Mouse (Mus musculus): ENCODE results near the gene Crocc2. TPM values are rescaled to one million over a fixed set of nuclear protein-coding genes. Genes with fewer than 3 reads are reported as not detected.

The Crocc2 gene
- polyA plus RNA-seq, 1 experiment, result 0.06 TPM

GRCm38 (mm10) chr1:93252586-93252985, 84.1 kb downstream of the Crocc2 start:
- Histone ChIP-seq H3K27ac (ENCODE audit: control insufficient read depth, insufficient read depth, low read depth, low read length) (no peak overlapping the region), H3K4me3 (ENCODE audit: control insufficient read depth, low read depth, low read length) (no peak overlapping the region), H3K36me3 (ENCODE audit: control insufficient read depth, insufficient read depth, low read length) (no peaks in the 10 kb centered on the region), H3K4me1 (ENCODE audit: control insufficient read depth, insufficient read depth, low read length) (peaks cover 2% of the 10 kb centered on the region), H3K27me3 (ENCODE audit: control insufficient read depth, insufficient read depth, low read length) (no peaks in the 10 kb centered on the region)
- TF ChIP-seq POLR2A (IDR thresholded peaks at IDR 0.05; ENCODE audit: control insufficient read depth, low read depth, low read length) (no peak), CTCF (IDR thresholded peaks at IDR 0.05; ENCODE audit: control insufficient read depth, insufficient read depth, insufficient replicate concordance, low read depth, low read length) (no peak)

DNA sequence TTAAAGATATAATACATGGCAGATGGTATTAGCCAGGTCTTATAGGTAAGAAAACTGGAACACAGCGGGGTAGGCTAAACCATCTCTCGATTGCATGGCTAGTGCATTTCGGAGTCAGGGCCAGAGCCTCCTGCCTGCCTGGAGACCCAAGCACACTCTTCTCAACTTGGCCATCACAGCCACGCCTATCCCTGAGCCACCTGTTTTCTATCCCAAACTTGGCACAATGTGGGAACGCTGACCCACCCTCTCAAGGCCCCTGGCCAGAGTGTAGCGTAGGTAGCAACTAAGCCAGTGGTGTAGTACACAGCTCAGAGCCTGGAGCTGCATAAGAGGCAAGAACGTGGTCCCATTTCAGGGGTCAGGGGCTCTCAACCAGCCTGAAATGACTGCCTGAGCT, 87.2 kb downstream of the Crocc2 start:
- peaks cover 2% of the 10 kb centered on the region for H3K4me1 ChIP-seq (ENCODE audit: control insufficient read depth, insufficient read depth, low read length)
- no peaks in the 10 kb centered on the region for H3K27me3 ChIP-seq (ENCODE audit: control insufficient read depth, insufficient read depth, low read length)
- no peak overlapping the region for H3K27ac ChIP-seq (ENCODE audit: control insufficient read depth, insufficient read depth, low read depth, low read length)
- no peaks in the 10 kb centered on the region for H3K36me3 ChIP-seq (ENCODE audit: control insufficient read depth, insufficient read depth, low read length)
- no peak overlapping the region for H3K4me3 ChIP-seq (ENCODE audit: control insufficient read depth, low read depth, low read length)
- TF ChIP-seq POLR2A (IDR thresholded peaks at IDR 0.05; ENCODE audit: control insufficient read depth, low read depth, low read length), result no peak
- TF ChIP-seq CTCF (IDR thresholded peaks at IDR 0.05; ENCODE audit: control insufficient read depth, insufficient read depth, insufficient replicate concordance, low read depth, low read length), result no peak

- TF ChIP-seq CTCF (IDR thresholded peaks at IDR 0.05; ENCODE audit: control insufficient read depth, insufficient read depth, insufficient replicate concordance, low read depth, low read length) (no peak), POLR2A (IDR thresholded peaks at IDR 0.05; ENCODE audit: control insufficient read depth, low read depth, low read length) (no peak)
- no peaks in the 10 kb centered on the region; the same call in 1 of the 2 replicates for H3K4me1 ChIP-seq (ENCODE audit: control insufficient read depth, insufficient read depth, low read length)
- H3K36me3 ChIP-seq (ENCODE audit: control insufficient read depth, insufficient read depth, low read length), result no peaks in the 10 kb centered on the region
- no peak overlapping the region for H3K27ac ChIP-seq (ENCODE audit: control insufficient read depth, insufficient read depth, low read depth, low read length)
- H3K4me3 ChIP-seq (ENCODE audit: control insufficient read depth, low read depth, low read length), result no peak overlapping the region
- H3K27me3 ChIP-seq (ENCODE audit: control insufficient read depth, insufficient read depth, low read length), result no peaks in the 10 kb centered on the region
Measured at GRCm38 (mm10) chr1:93257560-93257959, 89.0 kb downstream of the Crocc2 start.

- H3K36me3 ChIP-seq (ENCODE audit: control insufficient read depth, insufficient read depth, low read length), result no peaks in the 10 kb centered on the region
- H3K4me1 ChIP-seq (ENCODE audit: control insufficient read depth, insufficient read depth, low read length), result no peaks in the 10 kb centered on the region
Measured at GRCm38 (mm10) chr1:93267207-93267606, 98.7 kb downstream of the Crocc2 start.

DNA sequence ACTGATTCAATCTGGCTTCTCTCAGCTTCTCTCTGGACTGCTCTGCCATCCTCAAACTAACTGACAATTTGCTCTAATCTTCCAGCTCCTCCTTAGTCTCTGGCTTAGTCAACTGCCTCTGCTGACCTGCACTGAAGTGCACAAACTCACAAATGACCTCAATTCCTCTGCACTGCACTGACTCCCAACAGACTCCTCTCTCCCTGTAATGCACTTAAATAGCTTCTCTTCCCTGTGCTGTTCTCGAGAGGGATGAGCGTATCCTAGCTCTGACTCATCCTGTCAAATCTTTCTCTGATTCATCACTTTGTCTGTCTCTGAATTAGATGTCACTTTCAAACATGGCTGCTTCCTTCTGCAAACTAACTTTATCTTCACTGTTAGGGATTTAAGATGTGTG, 99.7 kb downstream of the Crocc2 start:
- TF ChIP-seq POLR2A (IDR thresholded peaks at IDR 0.05; ENCODE audit: control insufficient read depth, low read depth, low read length) (no peak), CTCF (IDR thresholded peaks at IDR 0.05; ENCODE audit: control insufficient read depth, insufficient read depth, insufficient replicate concordance, low read depth, low read length) (no peak)
- Histone ChIP-seq H3K27ac (ENCODE audit: control insufficient read depth, insufficient read depth, low read depth, low read length) (no peak overlapping the region), H3K4me3 (ENCODE audit: control insufficient read depth, low read depth, low read length) (no peak overlapping the region), H3K4me1 (ENCODE audit: control insufficient read depth, insufficient read depth, low read length) (no peaks in the 10 kb centered on the region), H3K27me3 (ENCODE audit: control insufficient read depth, insufficient read depth, low read length) (no peaks in the 10 kb centered on the region), H3K36me3 (ENCODE audit: control insufficient read depth, insufficient read depth, low read length) (no peaks in the 10 kb centered on the region)

More at GRCm38 (mm10) chr1:93267207-93267606, 98.7 kb downstream of the Crocc2 start:
- no peak overlapping the region for H3K4me3 ChIP-seq (ENCODE audit: control insufficient read depth, low read depth, low read length)
- no peaks in the 10 kb centered on the region for H3K27me3 ChIP-seq (ENCODE audit: control insufficient read depth, insufficient read depth, low read length)
- no peak overlapping the region for H3K27ac ChIP-seq (ENCODE audit: control insufficient read depth, insufficient read depth, low read depth, low read length)
- TF ChIP-seq CTCF (IDR thresholded peaks at IDR 0.05; ENCODE audit: control insufficient read depth, insufficient read depth, insufficient replicate concordance, low read depth, low read length) (no peak), POLR2A (IDR thresholded peaks at IDR 0.05; ENCODE audit: control insufficient read depth, low read depth, low read length) (no peak)

DNA sequence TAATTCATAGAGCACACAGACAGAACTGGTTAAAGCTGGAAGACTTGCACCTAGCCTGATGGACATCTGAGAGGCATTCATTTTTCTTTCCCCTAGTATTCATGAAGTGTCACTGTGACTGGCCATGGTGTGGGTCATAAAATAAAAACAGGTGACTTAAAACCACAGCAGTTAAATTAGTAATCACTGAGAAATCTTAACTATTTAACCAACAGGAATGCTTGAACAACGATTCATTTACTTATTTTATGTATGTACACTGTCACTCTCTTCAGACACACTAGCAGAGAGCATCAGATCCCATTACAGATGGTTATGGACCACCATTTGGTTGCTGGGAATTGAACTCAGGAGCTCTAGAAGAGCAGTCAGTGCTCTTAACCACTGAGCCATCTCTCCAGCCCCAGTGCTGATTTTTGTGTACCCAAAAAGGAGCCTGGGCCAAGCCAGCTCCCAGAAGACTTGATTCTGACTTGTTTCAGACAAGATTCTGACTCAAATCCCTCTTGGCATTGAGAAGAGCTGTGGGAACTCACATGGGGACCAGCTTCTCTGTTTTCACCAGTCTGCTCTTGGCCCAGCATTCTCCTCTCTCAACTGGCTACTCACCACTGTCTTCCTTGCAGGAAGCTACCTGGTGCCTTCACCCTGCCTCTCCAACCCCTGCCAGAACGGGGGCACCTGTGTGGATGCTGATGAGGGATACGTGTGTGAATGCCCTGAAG, 102.2 kb downstream of the Crocc2 start:
- no peak overlapping the region for H3K4me3 ChIP-seq (ENCODE audit: control insufficient read depth, low read depth, low read length)
- no peaks in the 10 kb centered on the region for H3K27me3 ChIP-seq (ENCODE audit: control insufficient read depth, insufficient read depth, low read length)
- H3K4me1 ChIP-seq (ENCODE audit: control insufficient read depth, insufficient read depth, low read length), result no peaks in the 10 kb centered on the region
- no peak for TF ChIP-seq POLR2A (IDR thresholded peaks at IDR 0.05; ENCODE audit: control insufficient read depth, low read depth, low read length)
- TF ChIP-seq CTCF (IDR thresholded peaks at IDR 0.05; ENCODE audit: control insufficient read depth, insufficient read depth, insufficient replicate concordance, low read depth, low read length), result no peak
- no peaks in the 10 kb centered on the region for H3K36me3 ChIP-seq (ENCODE audit: control insufficient read depth, insufficient read depth, low read length)
- no peak overlapping the region for H3K27ac ChIP-seq (ENCODE audit: control insufficient read depth, insufficient read depth, low read depth, low read length)

DNA sequence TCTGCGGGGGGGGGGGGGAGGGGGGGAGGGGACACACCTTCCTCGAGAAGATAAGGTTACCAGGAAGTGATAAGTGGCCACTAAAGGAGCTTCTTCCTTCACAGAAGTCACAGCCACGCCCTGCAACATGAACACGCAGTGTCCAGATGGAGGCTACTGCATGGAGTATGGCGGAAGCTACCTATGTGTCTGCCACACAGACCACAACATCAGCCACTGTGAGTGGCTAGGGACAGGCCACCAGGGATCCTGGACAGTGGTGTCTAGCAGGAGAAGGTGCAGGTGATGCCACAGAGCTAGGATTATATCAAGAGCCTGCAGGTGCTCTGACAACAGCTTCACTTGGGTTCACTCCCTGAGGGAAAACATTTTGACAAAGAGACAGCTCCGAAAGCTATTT, 103.2 kb downstream of the Crocc2 start:
- Histone ChIP-seq H3K27ac (ENCODE audit: control insufficient read depth, insufficient read depth, low read depth, low read length) (no peak overlapping the region), H3K27me3 (ENCODE audit: control insufficient read depth, insufficient read depth, low read length) (no peaks in the 10 kb centered on the region), H3K4me1 (ENCODE audit: control insufficient read depth, insufficient read depth, low read length) (no peaks in the 10 kb centered on the region), H3K4me3 (ENCODE audit: control insufficient read depth, low read depth, low read length) (no peak overlapping the region), H3K36me3 (ENCODE audit: control insufficient read depth, insufficient read depth, low read length) (no peaks in the 10 kb centered on the region)
- TF ChIP-seq POLR2A (IDR thresholded peaks at IDR 0.05; ENCODE audit: control insufficient read depth, low read depth, low read length) (no peak), CTCF (IDR thresholded peaks at IDR 0.05; ENCODE audit: control insufficient read depth, insufficient read depth, insufficient replicate concordance, low read depth, low read length) (no peak)
